Mouse (Mus musculus) bone marrow macrophage, adult 2 months (primary cell): ENCODE measurements around the gene Ssh3. TPM values are rescaled to one million over a fixed set of nuclear protein-coding genes. Genes with fewer than 3 reads are reported as not detected.

Experiments
- H3K27ac ChIP-seq: 2 replicates; pipeline ENCODE4 v1.5.1; 2012; ENCODE audit warnings: low read depth, low read length; ENCODE audit not compliant: insufficient read depth
- H3K4me1 ChIP-seq: 2 replicates; pipeline ENCODE4 v1.6.1; 2012; ENCODE audit warnings: low read length; ENCODE audit not compliant: control insufficient read depth, insufficient read depth
- H3K4me3 ChIP-seq: 2 replicates; pipeline ENCODE4 v1.5.1; 2012; ENCODE audit warnings: mild to moderate bottlenecking, low read length, moderate library complexity; ENCODE audit not compliant: insufficient read depth
- CTCF ChIP-seq: IDR thresholded peaks from 2 replicates; pipeline ENCODE4 v1.5.1; 2012; ENCODE audit warnings: low read depth, mild to moderate bottlenecking, low read length, moderate library complexity
- POLR2A ChIP-seq: IDR thresholded peaks from 2 replicates; pipeline ENCODE4 v1.6.1; 2012; ENCODE audit warnings: mild to moderate bottlenecking, low read depth, low read length, borderline replicate concordance
- polyA plus RNA-seq: library from polyadenylated mRNA; stranded (reverse); fragments of >200 nt; gene quantifications from 2 replicates; pipeline ENCODE4 v1.2.4, GENCODE M21; 2012; ENCODE audit not compliant: missing spikeins, insufficient read depth, insufficient read length

The Ssh3 gene
- polyA plus RNA-seq, 1 experiment, result 87.6 TPM

DNA sequence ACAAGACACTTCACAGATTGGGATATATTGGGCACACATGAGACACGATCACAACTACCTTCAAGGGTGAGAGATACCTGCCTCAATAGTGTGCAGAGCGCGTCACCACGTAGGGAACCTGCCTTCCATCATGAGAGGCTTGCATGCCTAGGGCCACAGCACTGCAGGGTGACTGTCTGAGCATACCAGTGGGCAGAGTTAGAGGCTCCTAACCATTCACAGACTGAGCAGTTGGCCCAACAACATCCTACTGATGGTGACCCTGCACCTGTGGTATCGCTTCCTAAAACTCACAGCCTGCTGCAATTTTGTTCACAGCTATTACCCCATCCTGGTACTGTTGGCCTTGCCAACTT, 34.6 kb upstream of the Ssh3 start:
- H3K4me1 ChIP-seq, result peaks cover 34% of the 10 kb centered on the region
- H3K4me3 ChIP-seq, result peak overlapping the region; percentile 91
- H3K27ac ChIP-seq, result peak overlapping the region; percentile 98
- no peak for TF ChIP-seq CTCF
- TF ChIP-seq POLR2A, result no peak

DNA sequence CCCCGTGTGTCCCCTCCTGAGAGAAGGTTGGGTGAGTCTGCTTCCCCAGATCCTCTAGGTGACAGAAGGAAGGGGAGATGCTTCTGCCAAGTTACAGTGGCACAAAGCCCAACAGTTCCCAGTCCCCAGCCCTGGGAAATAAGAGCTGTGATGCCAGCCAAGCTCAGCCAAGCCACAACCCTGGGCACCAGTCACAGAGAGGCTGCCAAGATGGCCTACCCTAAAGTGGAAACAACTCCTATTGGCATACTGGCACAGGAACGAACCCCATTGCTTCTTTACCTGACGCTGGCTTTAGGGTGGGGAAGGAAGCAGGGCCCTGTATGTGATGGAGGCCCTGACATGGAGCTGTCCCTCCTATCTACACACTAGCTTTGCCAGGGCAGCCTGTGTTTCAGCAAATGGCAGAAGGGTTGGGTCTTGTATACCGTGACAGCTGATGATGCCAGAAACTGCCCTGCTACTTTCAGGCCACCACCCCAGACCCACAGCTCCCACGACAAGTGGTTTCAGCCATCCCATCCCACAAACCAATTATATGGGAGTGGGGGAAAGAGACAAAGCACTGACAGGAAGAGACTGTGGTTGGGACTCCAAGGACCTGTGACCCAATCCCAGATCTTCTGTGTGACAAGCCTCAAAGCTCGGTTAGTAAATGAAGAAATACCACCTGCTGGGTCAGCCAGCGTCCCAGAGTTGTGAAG, 34.1 kb upstream of the Ssh3 start:
- peak overlapping the region; percentile 98 for H3K27ac ChIP-seq
- peaks cover 39% of the 10 kb centered on the region for H3K4me1 ChIP-seq
- TF ChIP-seq POLR2A (no peak), CTCF (no peak)
- peak overlapping the region; percentile 91 for H3K4me3 ChIP-seq

DNA sequence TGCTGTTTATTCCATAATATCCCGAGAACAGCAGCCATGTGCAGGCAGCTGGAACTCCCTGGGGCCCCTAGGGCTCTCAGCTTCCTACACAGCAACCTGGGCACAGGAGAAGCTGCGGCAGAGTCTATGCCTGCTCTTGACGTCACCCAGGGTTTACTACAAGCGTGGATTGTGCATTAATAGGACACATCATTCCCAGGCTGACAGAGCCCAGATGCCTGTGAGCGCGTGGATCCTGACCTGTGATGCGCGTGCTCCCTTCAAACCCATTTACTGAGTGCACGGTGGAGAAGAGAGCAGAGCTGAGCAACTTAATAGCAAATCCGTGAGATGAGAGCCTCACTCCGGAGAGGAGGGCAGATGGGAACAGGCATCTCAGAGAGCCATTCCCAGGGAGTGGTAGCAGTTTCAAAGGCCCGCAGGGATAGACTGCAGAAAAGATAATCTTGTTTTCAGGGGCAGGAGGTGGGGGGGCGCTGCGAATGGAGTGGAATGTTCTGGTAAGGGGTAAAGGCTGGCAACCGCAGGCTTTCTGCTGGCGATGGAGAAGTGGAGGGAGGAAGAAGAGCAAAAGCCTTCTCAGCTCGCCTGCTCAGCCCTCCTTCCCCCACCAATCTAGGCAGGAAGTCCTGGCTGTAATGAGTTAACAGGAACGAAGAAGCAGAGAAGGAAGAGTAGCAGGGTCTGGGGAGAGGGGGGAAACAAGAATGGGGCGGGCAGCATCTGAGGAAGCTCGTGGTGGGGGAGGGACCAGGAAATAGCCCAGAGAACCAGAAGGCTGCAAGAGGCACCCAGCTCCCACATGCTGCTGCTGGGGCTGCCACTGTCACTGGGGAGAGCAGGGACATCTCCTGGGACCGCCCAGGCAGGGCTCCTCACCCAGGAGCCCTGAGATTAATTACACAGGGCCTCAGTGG, 33.0 kb upstream of the Ssh3 start:
- no peak for TF ChIP-seq CTCF
- 0 out of 2 replicates have a peak, but pooled peaks have one; percentile 40 for TF ChIP-seq POLR2A
- H3K27ac ChIP-seq, result peak overlapping the region; percentile 98
- H3K4me1 ChIP-seq, result peaks cover 50% of the 10 kb centered on the region
- H3K4me3 ChIP-seq, result peak overlapping the region; percentile 91

DNA sequence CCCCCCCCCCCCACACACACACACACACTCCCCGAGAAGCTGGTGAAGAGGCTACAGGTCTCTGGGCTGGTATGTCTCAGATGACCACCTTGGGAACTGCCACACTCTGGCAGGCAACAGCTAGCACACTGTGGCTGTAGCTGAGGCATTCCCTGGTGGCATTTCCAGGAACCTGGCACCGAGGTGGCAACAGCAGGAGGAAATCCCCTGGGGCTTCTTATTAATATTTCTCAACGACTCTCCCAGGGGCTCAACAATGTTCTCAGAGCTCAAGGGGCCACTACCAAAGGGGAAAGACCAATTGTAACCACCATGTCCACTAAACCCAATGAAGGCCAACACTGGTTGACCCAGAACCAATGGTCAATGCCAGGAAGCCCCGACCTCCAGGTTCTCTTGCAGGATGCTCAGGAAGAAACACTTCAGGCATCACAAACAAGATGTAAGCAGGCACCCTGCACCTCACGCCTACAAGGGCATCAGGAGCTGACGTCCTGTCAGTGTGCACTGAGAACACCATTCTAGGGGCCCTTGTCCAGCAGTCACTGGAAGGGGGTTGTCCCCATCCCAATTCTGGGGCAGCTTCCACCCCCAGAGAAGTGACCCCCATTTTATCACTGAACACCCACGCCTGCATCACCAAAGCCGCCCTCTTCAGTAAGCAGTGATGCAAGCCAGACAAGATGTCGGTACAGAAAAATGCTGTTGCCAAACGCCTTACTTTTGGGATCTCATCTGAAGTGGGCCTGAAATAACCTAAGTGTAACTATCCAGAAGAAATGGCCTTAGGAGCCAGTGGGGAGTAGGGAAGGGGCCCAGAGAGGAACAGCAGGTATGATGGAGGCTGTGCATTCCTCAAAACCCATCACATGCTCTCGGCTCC, 32.1 kb upstream of the Ssh3 start:
- no peak for TF ChIP-seq POLR2A
- no peak for TF ChIP-seq CTCF
- Histone ChIP-seq H3K4me1 (peaks cover 55% of the 10 kb centered on the region), H3K27ac (peak overlapping the region; percentile 97), H3K4me3 (peak overlapping the region; percentile 56)

DNA sequence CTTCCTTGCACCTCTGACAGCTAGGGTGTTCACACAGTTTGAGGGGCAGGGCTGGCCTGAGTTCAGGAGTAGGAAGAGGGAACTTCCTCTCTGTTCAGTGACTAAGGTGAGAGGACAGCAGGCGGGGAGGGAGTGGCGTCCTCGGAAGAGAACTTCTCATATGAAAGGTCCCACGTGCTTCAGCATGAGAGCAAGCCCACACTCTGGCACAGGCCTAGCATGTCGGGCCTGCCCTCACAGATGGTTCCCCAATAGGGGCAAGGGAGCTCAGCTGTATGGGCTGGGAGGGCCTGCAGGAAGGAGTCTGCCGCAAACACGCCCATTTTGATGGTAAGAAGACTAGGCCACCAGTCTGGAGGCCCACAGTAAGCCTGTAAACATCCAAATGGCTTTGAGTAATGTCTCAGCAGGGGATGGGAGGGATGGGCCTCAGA, 31.3 kb upstream of the Ssh3 start:
- H3K27ac ChIP-seq, result peak overlapping the region; percentile 97
- peaks cover 62% of the 10 kb centered on the region for H3K4me1 ChIP-seq
- H3K4me3 ChIP-seq, result peak overlapping the region; percentile 56
- no peak for TF ChIP-seq POLR2A
- TF ChIP-seq CTCF, result no peak

DNA sequence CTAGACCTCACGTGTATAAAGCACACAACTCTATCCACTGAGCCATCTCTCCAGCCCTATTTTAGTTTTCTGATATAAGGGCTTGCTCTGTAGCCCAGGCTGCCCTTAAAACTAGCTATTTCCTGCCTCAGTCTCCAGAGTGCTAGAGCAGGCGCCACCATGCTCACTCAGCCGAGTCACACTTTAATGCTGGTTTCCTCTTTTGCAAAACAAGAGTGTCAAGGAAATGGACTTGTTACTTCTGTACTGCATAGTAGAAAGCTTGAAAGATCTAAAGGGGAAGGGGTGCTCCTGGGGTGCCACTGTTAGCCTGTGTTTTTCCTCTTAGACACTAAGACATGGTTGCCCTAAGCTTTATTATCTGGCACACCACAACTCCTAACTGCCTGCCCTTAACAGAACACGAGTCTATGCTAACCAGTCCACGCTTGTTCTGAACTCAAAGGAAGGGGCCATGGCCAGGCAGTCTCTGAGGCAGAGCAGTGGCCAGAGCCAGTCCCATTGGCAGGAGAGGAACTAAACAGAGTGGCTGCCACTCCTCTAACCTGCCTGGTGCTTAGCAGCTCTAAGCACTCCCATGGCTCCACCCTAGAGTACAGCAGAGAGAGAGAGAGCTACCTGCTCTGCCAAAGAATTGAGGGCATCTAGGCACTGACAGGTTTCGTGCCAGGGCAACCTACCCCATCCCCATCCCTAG, 30.7 kb upstream of the Ssh3 start:
- Histone ChIP-seq H3K4me3 (peak overlapping the region; percentile 13), H3K27ac (peak overlapping the region; percentile 97), H3K4me1 (peaks cover 68% of the 10 kb centered on the region)
- TF ChIP-seq CTCF, result no peak
- TF ChIP-seq POLR2A, result no peak

DNA sequence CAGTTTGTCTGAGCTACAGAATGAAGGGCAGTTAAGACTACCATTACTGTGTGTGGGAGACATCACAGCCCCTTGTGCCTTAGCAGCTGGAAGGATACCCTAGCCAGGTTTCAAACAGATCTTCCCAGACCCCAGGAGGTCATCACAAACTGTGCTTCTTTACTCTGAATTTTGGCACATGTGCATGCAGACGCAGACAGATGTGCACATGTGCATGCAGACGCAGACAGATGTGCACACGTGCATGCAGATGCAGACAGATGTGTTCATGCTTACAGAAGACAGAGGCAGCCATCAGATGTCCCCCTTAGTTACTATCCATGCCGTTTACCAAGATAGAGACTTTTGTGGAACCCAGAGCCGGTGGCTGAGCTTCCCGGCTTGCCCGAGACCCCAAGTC, 30.1 kb upstream of the Ssh3 start:
- TF ChIP-seq POLR2A (no peak), CTCF (no peak)
- Histone ChIP-seq H3K4me1 (peaks cover 71% of the 10 kb centered on the region), H3K27ac (peak overlapping the region; percentile 97), H3K4me3 (peak overlapping the region; percentile 13)

DNA sequence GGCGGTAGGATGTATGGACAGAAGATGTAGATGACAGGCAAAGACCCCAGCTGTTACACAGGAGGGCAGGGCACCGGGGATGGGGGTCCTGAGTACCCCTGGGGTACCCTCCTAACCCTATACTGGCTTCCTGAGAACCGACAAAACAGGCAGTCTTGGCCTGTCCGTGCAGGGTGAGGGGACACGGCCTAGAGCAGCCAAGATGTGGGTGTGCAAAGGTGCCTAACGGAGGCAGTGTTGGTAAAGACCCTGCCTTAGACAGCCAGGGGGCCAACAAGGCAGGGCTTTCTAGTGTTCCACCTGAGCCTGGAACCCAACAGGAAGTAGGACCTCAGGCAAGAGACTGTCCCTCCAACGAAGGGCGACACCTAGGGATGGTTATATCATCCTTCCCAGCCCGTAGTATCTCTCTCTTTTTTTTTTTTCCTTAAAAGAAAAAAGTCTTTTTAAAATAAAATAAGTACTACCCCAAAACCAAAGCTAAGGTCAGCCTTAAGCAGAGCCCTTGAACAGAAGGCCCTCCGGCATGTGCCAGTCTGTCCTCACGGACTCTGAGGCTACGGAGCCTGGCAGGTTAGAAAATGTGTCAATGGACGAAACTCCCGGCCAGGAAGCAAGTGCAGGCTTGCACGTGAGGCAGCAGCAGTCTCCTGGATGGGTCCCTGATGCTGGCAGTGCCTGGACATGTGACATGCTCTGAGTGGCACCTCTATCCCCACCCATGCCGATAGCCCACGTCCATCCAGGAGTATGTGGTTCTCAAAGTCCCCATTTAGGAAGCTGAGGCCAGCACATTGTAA, 29.5 kb upstream of the Ssh3 start:
- no peak overlapping the region for H3K4me3 ChIP-seq
- H3K27ac ChIP-seq, result peak overlapping the region; percentile 97
- no peak for TF ChIP-seq POLR2A
- no peak for TF ChIP-seq CTCF
- H3K4me1 ChIP-seq, result peaks cover 74% of the 10 kb centered on the region

DNA sequence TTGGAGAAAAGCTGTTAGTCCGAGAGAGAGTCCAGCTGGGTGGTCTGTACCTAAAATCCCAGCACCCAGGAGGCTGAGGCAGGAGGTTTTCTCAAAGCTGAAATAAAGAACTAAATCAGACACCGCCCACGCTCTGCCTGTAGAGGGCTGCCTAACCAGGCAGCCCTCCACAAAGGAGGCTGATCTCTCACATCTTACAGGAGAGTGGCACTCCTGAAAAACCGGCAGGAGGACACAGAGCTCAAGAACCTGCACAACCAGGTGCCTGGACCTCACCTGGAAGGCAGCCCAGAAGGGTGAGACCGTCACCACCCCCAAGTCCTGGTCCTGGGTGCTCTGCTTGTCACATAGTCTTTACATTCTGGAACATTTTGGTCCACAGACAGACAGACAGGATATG, 28.9 kb upstream of the Ssh3 start:
- H3K4me1 ChIP-seq, result peaks cover 71% of the 10 kb centered on the region
- H3K4me3 ChIP-seq, result no peak overlapping the region
- TF ChIP-seq POLR2A (no peak), CTCF (no peak)
- H3K27ac ChIP-seq, result peak overlapping the region; percentile 97; the same call in 1 of the 2 replicates
